Mouse (Mus musculus) neural tube, embryonic 13.5 days (tissue): ENCODE results near the gene Trex1. TPM values are rescaled to one million over a fixed set of nuclear protein-coding genes. Genes with fewer than 3 reads are reported as not detected.

Experiments used
- ATAC-seq: fragments of 200-750 bp; cut with Nextera tagmentation; 2 replicates; pipeline ENCODE4 v1.8.0; 2017; ENCODE audit warnings: low read depth, mild to moderate bottlenecking, moderate TSS enrichment, moderate library complexity
- H3K27ac ChIP-seq: fragments of 300-500 bp; sonication (generic); replicated peaks from 2 replicates; pipeline ENCODE4 v1.5.1; 2015; ENCODE audit warnings: moderate library complexity, mild to moderate bottlenecking, inconsistent platforms
- H3K27me3 ChIP-seq: fragments of 300-500 bp; sonication (generic); 2 replicates; pipeline ENCODE4 v1.6.1; 2015; ENCODE audit warnings: mild to moderate bottlenecking, inconsistent platforms
- H3K36me3 ChIP-seq: fragments of 300-500 bp; sonication (generic); 2 replicates; pipeline ENCODE4 v1.6.1; 2015; ENCODE audit warnings: mild to moderate bottlenecking, inconsistent platforms
- H3K4me1 ChIP-seq: fragments of 300-500 bp; sonication (generic); replicated peaks from 2 replicates; pipeline ENCODE4 v1.6.1; 2015; ENCODE audit warnings: inconsistent platforms
- H3K4me2 ChIP-seq: fragments of 300-500 bp; sonication (generic); 2 replicates; pipeline ENCODE4 v1.6.1; 2015; ENCODE audit warnings: inconsistent platforms, mild to moderate bottlenecking, moderate library complexity
- H3K4me3 ChIP-seq: fragments of 300-500 bp; sonication (generic); 2 replicates; pipeline ENCODE4 v1.5.1; 2015; ENCODE audit warnings: mild to moderate bottlenecking, inconsistent platforms
- H3K9ac ChIP-seq: fragments of 300-500 bp; sonication (generic); 2 replicates; pipeline ENCODE4 v1.6.1; 2015; ENCODE audit warnings: moderate library complexity, mild to moderate bottlenecking, inconsistent platforms
- H3K9me3 ChIP-seq: fragments of 300-500 bp; sonication (generic); 2 replicates; pipeline ENCODE4 v1.6.1; 2016; ENCODE audit warnings: inconsistent platforms
- WGBS: fragments of 180-500 bp; shearing (Covaris S2); methylation state at CpG from one replicate; pipeline ENCODE4 v1.1.7; 2015; 5-methylcytosine and 5-hydroxymethylcytosine counted together
- polyA plus RNA-seq: library from polyadenylated mRNA; unstranded; fragments of >200 nt; fragmentation: Nextera tagmentation; extraction: Ambion mirVana; gene quantifications from 2 replicates; pipeline ENCODE4 v1.2.1, GENCODE M21; 2015

The Trex1 gene
- polyA plus RNA-seq, 1 experiment from 2014 or later: 12.4 TPM

DNA sequence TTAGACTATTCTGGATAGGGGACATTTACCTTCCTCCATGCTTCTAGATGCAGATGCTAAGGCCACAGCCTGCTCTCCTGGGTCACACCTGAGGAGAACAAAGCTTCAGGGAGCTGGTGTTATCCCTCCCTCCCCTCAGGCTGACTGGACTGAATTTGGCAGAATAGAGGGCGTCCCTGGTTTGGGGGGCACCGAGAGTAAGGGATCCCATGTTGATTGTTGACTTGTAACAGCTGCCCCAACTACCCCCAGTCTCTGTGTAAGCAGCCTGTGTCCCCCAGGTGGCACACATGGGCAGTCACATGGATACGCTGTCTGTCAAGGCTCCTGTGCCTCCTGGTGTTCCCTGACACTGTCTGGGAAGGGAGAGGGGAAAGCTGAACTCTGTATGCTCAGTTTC is 31.1 kb downstream of the Trex1 start:
- no peak for ATAC-seq
- Histone ChIP-seq H3K27me3 (no peaks in the 10 kb centered on the region), H3K4me1 (no peaks in the 10 kb centered on the region), H3K9ac (no peak overlapping the region), H3K36me3 (peaks cover 37% of the 10 kb centered on the region), H3K9me3 (no peaks in the 10 kb centered on the region), H3K4me3 (no peak overlapping the region), H3K4me2 (no peak overlapping the region), H3K27ac (no peak overlapping the region)
- 80% methylated on average over 3 of the region's 3 CpGs for WGBS

DNA sequence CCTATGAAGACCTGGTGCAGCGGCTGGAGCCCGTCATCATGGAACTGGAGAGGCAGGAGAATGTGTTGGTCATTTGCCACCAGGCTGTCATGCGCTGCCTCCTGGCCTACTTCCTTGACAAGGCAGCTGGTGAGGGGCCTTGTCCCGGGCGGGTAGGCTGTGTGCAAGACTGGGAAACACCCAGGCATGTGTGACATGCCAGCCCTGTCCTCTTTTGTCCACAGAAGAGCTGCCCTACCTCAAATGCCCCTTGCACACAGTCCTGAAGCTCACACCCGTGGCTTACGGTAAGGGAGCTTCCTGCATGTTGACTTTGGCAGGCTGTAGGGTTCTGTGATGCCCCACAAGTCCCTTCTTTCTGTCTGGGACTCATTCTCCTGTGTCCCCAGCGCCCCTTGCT is 32.0 kb downstream of the Trex1 start:
- H3K4me1 ChIP-seq: no peaks in the 10 kb centered on the region
- WGBS: 86% methylated on average over 8 of the region's 8 CpGs
- no peak overlapping the region for H3K27ac ChIP-seq
- H3K27me3 ChIP-seq: no peaks in the 10 kb centered on the region
- peaks cover 43% of the 10 kb centered on the region for H3K36me3 ChIP-seq
- no peak for ATAC-seq
- no peaks in the 10 kb centered on the region for H3K9me3 ChIP-seq
- H3K4me3 ChIP-seq: no peak overlapping the region
- H3K9ac ChIP-seq: no peak overlapping the region
- H3K4me2 ChIP-seq: no peak overlapping the region

- WGBS: 90% methylated on average over 17 of the region's 17 CpGs
- ATAC-seq: no peak
- no peaks in the 10 kb centered on the region for H3K27me3 ChIP-seq
- no peak overlapping the region for H3K4me2 ChIP-seq
- H3K27ac ChIP-seq: no peak overlapping the region
- H3K4me3 ChIP-seq: no peak overlapping the region
- no peak overlapping the region for H3K9ac ChIP-seq
- H3K4me1 ChIP-seq: no peaks in the 10 kb centered on the region
- H3K36me3 ChIP-seq: peaks cover 30% of the 10 kb centered on the region; the same call in 1 of the 2 replicates
- H3K9me3 ChIP-seq: no peaks in the 10 kb centered on the region
These were observed 36.5 kb downstream of the Trex1 start for GRCm38 (mm10) chr9:109022866-109023685.

- Histone ChIP-seq H3K4me2 (no peak overlapping the region), H3K27me3 (no peaks in the 10 kb centered on the region), H3K4me3 (no peak overlapping the region), H3K9me3 (no peaks in the 10 kb centered on the region), H3K9ac (no peak overlapping the region), H3K27ac (no peak overlapping the region), H3K36me3 (peaks cover 28% of the 10 kb centered on the region; the same call in 1 of the 2 replicates), H3K4me1 (no peaks in the 10 kb centered on the region)
- no peak for ATAC-seq
- WGBS: 88% methylated on average over 4 of the region's 4 CpGs
These were observed 38.1 kb downstream of the Trex1 start for GRCm38 (mm10) chr9:109021428-109021827.

DNA sequence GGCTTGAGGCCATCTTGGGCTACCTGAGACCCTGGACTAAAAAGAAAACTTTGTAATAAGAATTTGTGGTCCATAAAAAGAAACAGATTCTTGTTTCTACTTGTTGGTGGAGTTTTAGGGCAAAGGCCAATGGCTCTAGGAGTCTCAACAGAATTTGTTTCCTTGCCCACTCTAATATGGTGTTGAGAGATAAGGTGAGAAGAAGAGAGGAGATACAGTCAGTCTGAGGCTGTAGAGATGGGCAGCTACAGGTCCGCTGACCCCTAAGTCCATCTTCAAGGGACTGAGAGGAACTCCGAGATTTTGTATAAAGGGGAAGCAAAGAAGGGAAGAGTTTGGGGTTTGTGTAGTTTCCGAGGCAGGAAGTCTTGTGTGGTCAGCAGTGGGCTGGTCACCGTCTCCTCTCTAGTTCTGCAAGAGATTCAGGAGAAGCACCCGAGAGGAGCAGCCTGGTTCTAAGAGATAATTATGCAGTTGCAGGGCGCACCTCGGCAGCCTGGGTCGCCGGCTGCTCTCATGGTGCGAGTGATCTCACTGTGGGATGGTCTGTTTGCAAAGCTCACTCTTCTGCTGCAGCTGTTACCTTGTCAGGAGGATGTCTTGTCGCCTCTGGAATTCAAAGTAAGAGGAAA is 42.4 kb downstream of the Trex1 start:
- no peaks in the 10 kb centered on the region for H3K4me1 ChIP-seq
- no peak for ATAC-seq
- WGBS: 68% methylated on average over 11 of the region's 11 CpGs

GRCm38 (mm10) chr9:109015397-109015796 is 44.1 kb downstream of the Trex1 start:
- Histone ChIP-seq H3K9me3 (no peaks in the 10 kb centered on the region), H3K4me3 (no peak overlapping the region), H3K9ac (no peak overlapping the region), H3K27me3 (no peaks in the 10 kb centered on the region), H3K27ac (no peak overlapping the region), H3K4me1 (no peaks in the 10 kb centered on the region), H3K4me2 (no peak overlapping the region), H3K36me3 (peaks cover 36% of the 10 kb centered on the region)
- no peak for ATAC-seq
- WGBS: 68% methylated on average over 8 of the region's 8 CpGs

More for the DNA sequence above, 42.4 kb downstream of the Trex1 start:
- Histone ChIP-seq H3K27me3 (no peaks in the 10 kb centered on the region), H3K9me3 (no peaks in the 10 kb centered on the region), H3K4me2 (no peak overlapping the region), H3K9ac (no peak overlapping the region), H3K27ac (no peak overlapping the region), H3K36me3 (peaks cover 19% of the 10 kb centered on the region), H3K4me3 (no peak overlapping the region)

- ATAC-seq: no peak
- H3K27me3 ChIP-seq: no peaks in the 10 kb centered on the region
- no peak overlapping the region for H3K4me3 ChIP-seq
- no peak overlapping the region for H3K27ac ChIP-seq
- 88% methylated on average over 14 of the region's 14 CpGs for WGBS
- H3K36me3 ChIP-seq: peaks cover 54% of the 10 kb centered on the region
- no peak overlapping the region for H3K9ac ChIP-seq
- no peaks in the 10 kb centered on the region for H3K4me1 ChIP-seq
- no peaks in the 10 kb centered on the region for H3K9me3 ChIP-seq
- no peak overlapping the region for H3K4me2 ChIP-seq
These were observed 49.2 kb downstream of the Trex1 start for GRCm38 (mm10) chr9:109010316-109010690.

- Histone ChIP-seq H3K36me3 (peaks cover 55% of the 10 kb centered on the region), H3K9me3 (no peaks in the 10 kb centered on the region)
- WGBS: 58% methylated on average over 17 of the region's 17 CpGs
These were observed 49.8 kb downstream of the Trex1 start for GRCm38 (mm10) chr9:109009636-109010315.

GRCm38 (mm10) chr9:109008994-109009635 is 50.4 kb downstream of the Trex1 start:
- ATAC-seq: no peak
- no peak overlapping the region for H3K9ac ChIP-seq

More at GRCm38 (mm10) chr9:109009636-109010315, 49.8 kb downstream of the Trex1 start:
- H3K27ac ChIP-seq: no peak overlapping the region
- H3K4me3 ChIP-seq: no peak overlapping the region
- H3K4me1 ChIP-seq: no peaks in the 10 kb centered on the region
- H3K4me2 ChIP-seq: no peak overlapping the region
- H3K27me3 ChIP-seq: no peaks in the 10 kb centered on the region
- no peak overlapping the region for H3K9ac ChIP-seq
- ATAC-seq: no peak

DNA sequence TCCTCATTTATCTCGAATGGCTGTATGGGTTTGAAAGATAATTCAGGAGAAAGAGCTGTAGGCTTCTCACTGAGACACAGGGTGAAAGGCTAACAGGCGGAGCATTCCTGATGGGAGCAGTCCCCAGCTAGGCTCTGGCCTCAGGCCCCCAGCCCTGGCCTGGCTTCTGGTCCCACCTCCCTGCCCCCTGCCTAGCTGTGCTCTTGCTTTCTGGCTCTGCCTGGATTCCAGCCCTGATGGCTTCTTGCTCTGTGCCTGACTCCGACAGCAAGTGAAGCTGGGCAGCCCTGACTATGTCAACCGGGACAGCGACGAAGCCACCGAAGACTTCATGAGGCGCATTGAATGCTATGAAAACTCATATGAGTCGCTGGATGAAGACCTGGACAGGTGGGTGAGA is 51.5 kb downstream of the Trex1 start:
- Histone ChIP-seq H3K36me3 (peaks cover 47% of the 10 kb centered on the region), H3K4me3 (no peak overlapping the region), H3K27ac (no peak overlapping the region), H3K4me1 (no peaks in the 10 kb centered on the region), H3K9ac (no peak overlapping the region), H3K9me3 (no peaks in the 10 kb centered on the region), H3K27me3 (no peaks in the 10 kb centered on the region), H3K4me2 (no peak overlapping the region)
- no peak for ATAC-seq
- 83% methylated on average over 9 of the region's 9 CpGs for WGBS

More at GRCm38 (mm10) chr9:109008994-109009635, 50.4 kb downstream of the Trex1 start:
- Histone ChIP-seq H3K36me3 (peaks cover 54% of the 10 kb centered on the region), H3K4me2 (no peak overlapping the region), H3K27me3 (no peaks in the 10 kb centered on the region), H3K9me3 (no peaks in the 10 kb centered on the region), H3K4me1 (no peaks in the 10 kb centered on the region), H3K4me3 (no peak overlapping the region), H3K27ac (no peak overlapping the region)
- WGBS: 73% methylated on average over 9 of the region's 10 CpGs
